Mouse (Mus musculus) frontal cortex, postnatal 25 days (tissue): Measurements from ENCODE around the gene Ppt2.

Source experiments
- DNase-seq, 2 experiments: peaks; one replicate each; pipeline ENCODE4 v3.0.0; 2022; ENCODE audit warnings: low spot score in 2 of 2

Ppt2 gene

GRCm38 (mm10) chr17:34627943-34628643, at the start of gene Ppt2:
Ppt2 (minus strand) TSS chr17:34628510.
- no peak for DNase-seq

DNA sequence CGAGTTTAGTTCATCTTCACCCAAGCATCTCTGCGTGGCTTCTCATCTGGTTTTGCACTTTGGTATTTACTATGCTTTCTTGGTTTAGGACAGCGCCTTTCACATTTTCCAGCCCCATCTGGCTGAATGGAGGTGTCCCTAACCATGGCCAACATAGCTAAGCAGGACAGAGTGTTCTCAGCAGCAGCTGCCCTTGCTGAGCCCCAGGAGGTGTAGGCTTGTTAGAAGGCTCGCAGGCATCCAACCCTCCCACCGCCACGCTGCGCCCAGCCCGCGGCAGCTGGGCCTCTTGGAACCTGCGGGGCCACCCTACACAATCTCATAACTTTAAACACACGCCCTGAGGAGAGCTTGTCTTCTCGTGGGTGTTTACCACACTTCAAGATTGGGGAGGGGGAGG, 48.4 kb upstream of the Ppt2 start:
- DNase-seq: no peak

DNA sequence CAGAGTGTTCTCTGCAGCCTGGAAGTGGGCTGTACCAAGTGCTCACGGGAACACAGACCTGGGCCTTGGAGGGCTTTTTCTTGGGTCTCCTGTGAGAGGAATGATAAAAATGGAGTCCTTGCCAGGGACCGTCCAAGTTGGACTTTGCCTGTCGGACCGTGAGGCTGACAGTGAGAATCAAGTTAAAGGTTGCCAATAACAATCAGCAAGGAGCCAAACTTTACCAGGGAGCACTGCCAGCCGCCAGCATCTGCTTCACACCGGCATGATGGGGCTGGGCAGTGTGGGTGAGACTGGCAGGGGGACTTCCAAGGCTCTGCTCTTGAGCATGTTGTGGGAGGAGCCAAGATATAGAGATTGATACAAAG, 47.8 kb upstream of the Ppt2 start:
- DNase-seq: no peak

DNA sequence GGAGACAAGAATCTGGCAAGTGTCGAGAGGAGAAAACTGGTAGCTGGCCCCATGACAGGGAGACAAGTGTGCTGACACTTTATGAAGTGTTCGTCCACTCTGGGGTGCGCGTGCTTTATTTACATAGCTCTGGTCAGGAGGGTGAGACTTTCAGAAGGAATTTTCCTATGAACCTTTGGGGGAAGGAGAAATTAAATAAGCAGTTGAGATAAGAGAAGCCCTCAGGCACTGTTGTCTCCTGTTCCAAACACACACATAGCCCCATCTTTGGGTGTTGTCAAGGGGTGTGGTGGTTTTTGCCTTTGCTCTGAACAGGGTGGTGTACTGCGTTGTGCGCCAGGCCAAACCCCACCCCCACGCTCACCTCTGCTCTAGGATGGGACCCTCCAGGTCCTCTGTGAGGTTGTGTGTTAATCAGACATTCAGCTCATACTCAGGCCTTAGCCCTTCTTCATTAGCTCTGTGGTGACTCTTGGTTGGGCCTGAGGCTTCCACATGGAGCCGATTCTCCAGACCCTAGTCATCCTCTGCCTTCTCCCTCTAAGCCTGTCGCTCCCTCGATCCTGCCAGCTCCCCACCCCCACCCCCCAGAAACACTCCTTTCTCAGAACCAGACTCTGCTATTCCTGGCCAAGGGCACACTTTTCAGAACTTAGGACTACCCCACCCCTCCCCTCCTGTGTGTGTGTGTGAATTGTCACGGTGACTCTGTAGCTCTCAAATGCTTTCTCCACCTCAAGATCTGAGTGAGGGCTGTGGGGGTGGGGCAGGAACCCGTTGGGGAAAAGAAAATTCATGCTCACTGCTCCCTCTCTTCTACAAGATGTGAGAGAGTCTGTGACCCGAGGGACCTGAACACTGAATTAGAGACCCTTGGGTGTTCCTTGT, 47.1 kb upstream of the Ppt2 start:
- no peak for DNase-seq

- DNase-seq: no peak
These were observed 46.4 kb upstream of the Ppt2 start for GRCm38 (mm10) chr17:34674524-34675204.

DNA sequence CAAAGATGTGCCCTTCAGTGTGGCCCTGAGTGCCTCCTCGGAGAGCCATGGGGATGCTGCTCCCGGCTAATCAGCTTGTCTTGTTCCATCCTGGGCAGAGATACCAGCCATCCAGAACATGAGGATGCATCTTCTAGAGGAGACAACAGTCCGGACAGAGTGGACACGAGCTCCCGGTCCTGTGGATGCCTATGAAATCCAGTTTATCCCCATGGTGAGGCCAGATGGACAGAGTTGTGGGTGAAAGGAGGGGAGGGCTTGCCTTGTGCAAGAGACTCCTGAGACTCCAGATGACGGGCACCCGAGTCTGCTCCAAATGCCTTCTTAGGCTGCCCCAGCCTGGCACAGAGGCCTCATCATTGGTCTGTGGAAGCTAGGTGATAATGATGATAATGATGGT, 44.8 kb upstream of the Ppt2 start:
- no peak for DNase-seq

GRCm38 (mm10) chr17:34672246-34672792, 44.0 kb upstream of the Ppt2 start:
- DNase-seq: no peak

DNA sequence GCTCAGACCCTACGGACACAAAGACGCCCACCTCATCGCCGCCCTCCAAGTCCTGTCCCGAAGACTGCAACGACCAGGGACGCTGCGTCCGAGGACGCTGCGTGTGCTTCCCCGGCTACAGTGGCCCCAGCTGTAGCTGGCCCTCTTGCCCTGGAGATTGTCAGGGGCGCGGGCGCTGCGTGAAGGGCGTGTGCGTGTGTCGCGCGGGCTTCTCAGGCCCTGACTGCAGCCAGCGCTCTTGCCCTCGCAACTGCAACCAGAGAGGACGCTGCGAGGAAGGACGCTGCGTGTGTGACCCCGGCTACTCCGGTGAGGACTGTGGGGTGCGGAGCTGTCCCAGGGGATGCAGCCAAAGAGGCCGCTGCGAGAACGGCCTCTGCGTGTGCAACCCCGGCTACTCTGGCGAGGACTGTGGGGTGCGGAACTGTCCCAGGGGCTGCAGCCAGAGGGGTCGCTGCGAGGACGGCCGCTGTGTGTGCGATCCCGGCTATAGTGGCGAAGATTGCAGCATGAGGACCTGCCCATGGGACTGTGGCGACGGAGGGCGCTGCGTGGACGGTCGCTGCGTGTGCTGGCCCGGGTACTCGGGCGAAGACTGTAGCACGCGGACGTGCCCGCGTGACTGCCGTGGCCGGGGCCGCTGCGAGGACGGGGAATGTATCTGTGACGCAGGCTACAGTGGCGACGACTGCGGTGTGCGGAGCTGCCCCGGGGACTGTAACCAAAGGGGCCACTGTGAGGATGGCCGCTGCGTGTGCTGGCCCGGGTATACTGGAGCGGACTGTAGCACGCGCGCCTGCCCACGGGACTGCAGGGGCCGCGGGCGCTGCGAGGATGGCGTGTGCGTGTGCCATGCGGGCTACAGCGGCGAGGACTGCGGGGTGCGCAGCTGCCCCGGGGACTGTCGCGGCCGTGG, 43.1 kb upstream of the Ppt2 start:
- no peak for DNase-seq

DNA sequence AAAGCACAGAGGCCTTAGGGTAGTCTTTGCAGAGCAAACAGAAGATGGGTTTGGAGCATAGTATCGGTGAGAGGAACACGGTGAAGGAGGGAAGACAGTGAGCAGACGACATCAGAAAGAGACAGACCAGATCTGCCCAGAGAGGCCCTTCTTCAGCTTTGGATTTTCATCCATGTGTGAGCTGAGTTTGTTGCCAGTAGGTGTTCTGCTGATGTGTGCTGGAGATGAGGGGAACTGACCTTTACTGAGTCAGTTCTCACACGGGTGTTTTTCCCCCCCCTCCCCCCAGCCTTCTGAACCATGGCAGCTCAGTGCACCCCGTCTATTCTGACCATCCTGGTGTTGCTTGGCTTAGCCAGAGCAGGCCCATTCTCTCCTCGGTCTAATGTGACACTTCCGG, 41.9 kb upstream of the Ppt2 start, which contains the start of gene Tnxb:
Gene Tnxb, plus strand, starts transcription at position 301 of the 400 bp plus-strand sequence.
- no peak for DNase-seq

- DNase-seq: no peak
These were observed 36.2 kb upstream of the Ppt2 start for GRCm38 (mm10) chr17:34664472-34664871.

- no peak for DNase-seq
These were observed 35.2 kb upstream of the Ppt2 start for GRCm38 (mm10) chr17:34663558-34663957.

DNA sequence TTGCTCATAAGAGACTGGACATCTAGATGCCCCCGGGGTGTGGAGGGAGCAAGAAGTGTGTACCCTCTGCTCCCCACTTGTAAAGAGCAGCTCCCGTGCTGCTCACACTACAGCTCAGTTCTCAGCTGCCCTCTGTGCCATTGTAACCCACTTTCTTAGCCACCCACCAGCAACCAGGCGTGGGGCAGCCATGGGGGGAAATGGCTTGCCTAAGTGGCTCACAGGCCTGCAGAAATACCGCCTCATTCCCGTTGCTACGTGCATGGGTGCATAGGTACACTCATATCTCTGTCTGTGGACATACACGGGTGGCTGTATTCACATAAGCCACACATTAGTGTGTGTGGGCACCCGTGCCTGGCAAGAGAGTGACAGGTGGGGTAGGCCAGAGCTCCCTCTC, 34.7 kb upstream of the Ppt2 start:
- no peak for DNase-seq

DNA sequence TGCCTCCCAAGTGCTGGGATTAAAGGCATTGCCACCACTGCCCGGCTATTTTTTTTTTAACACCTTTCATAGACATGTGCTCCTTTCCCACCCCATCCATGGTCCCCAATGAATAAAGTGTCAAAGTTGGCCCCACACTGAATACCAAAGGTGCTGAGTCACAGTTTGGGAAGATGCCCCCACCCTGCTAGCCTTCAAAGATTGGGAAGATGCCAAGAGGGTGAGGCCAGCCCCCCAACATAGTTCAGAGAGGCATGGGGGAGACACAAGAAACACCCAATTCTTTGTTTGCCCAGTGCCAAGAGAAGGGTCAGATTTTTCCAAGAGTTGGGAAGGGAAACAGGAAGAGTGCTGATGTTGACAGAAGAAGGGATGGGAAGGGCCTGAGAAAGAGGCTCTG, 34.2 kb upstream of the Ppt2 start:
- no peak for DNase-seq

DNA sequence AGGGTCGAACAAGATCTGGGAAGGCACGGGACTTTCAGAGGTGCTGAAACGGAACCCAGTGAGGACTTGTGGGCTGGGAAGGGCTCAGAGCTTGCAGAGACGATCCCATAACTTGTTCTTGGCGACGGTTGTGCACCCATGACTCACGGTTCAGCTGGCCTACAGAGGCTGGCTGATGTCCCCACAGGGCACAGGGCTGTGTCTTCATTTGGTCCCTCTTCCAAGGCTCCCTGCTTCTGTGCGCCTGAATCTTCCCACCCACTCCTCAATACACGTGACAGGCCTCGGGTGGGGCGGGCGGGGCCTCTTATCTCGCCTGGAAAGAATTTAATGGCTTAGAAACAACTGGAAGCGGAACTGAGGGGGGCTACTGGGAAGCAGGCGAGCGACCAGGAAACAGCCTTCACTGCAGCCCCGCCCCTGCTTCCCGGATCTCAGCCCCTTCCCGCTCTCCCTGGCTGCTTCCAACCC, 32.8 kb upstream of the Ppt2 start:
- no peak for DNase-seq

DNA sequence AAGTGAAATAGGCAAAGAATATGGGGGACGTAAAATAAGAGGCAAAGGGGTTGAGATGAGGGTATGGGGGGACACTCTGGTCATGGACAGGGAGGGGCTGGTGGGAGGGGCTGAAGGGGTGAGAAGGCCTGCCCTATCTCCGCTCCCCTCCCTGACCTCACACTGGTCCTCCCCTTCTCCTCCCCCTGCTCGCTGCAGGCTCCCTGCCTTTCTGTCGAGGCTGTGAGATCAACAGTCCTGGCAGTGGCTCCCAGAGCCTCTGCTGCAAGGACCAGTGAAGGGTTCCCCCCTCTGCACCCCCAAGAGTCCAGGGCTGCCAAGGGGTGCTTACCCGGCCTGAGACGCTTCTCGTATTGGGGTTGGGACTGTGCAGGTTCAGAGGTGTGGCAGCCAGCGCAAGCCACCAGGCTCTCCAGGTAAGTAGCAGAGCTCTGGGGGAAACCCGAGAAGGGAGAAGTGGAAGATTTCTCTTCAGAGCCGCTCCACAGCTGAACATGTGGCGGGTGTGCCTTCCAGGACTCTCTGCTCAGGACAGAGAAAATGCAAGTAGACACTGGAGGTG, 32.0 kb upstream of the Ppt2 start:
- DNase-seq: no peak

DNA sequence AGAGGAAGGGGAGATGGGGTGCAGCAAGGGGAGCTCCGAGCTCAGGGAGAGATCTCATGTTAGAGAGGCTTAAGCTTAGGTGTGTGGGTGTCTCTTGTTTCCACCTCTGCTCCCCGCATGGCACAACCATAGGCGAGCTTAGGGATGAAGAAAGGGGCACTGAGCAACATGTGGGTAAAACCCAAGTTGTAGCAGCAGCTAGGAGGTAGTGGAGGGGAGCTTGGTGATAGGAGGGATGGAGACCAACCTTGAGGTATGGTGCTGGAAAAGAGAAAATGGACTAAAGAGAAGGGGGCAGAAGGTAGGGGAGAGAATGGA, 31.5 kb upstream of the Ppt2 start:
- DNase-seq: no peak

DNA sequence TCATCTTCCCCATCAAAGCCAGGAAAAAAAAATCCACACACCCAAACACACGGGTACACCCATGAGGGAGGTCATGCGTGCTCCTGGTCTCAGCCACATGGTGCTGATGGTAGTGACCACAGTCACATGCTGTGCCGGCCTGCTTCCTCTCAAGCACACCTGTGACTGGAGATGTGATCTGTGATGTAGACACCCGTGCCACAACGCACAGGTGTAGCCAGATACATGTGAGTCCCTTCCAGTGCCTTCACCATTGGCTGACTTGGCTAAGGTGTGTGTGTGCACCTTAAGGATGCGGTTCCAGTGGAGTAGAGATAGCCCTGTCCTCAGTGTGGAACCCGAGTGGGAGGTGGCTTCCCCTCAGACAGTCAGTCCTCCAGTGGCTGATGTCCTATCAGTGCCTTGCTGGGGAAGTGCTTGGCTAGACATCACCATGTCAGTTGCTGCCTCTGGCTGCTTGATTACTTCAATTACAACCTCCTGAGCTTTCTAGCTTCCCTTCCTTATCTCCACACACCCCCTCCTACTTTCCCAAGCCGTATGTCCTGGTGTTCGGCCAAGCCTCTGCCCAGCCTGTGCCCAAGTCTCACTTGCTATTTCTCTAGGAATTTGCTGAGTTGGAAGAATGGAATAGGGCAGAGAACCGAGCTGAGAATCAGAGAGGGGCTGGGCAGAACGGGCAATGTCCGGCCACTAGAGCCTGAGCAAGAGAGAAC, 31.0 kb upstream of the Ppt2 start:
- DNase-seq: no peak

DNA sequence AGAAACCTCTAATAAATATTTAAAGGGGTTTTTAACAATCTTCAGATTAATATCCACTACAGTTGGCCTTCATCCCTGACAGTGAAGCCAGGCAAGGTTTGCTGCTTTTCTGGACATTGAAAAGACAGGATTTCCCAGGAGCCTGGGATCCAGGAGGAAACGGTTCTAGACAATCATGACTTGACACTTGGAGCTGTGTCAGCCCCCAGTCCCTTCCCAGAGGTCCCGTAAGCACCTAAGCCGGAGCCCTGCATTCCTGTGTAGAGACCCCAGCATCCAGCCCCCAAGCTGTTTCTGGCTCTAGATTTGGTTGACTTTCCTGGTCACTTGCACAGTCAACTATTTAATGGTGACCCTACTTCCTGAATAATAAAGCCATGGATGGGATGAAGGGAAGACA, 30.3 kb upstream of the Ppt2 start:
- DNase-seq: no peak

DNA sequence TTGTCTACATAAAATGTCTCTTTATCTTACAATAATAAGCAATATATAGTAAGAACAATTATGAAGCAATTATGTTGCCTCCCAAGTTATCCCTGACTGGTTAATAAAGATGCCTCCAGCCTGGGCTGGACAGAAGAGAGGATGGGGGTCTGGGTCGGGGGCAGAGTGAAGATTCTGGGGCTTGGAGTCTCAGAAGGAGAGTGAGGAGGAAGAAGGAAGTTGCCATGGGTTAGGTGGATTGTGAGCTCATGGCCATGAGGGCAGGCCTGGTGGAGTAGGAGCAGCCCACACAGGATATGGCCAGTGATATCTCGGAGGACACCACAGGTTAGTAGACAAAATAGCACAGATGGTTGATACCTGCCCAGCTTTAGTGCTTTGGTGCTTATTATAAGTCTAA, 29.8 kb upstream of the Ppt2 start:
- no peak for DNase-seq

GRCm38 (mm10) chr17:34657271-34657670, 29.0 kb upstream of the Ppt2 start:
- no peak for DNase-seq
